In the genomic region with DNA sequence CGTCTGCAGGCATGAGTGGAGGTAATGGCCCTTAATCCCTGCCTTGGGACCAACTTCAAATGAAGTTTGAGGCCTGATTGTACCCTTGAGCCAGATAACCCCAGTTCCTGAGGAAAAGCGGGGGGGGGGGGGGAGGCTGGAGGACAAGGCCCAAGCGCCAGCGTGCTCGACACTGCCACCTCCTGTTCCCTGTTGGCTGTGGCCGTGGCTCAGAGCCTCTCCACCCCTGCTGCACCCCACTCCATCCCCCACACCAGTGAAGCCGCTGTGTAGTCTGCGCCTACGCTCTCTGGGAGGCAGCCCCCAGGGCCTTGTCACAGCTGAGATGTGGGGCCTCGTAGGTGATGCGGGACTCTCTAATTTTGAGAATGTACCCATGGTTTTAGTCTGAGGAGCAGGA, we compare ENCODE assay signal across 7 mouse cellular contexts. TPM values are rescaled to one million over a fixed set of nuclear protein-coding genes. Genes with fewer than 3 reads are reported as not detected.
DNase-seq lines count a peak whose midpoint lies in the region; ATAC-seq lines count a peak whose summit lies in the region.

No protein-coding gene starts in this region.

- 4% methylated on average over 10 of the region's 11 CpGs for WGBS in hindbrain, embryonic 16.5 days

- peaks cover 10% of the 10 kb centered on the region for H3K4me1 ChIP-seq in hindbrain, embryonic 16.5 days (ENCODE audit: control insufficient read depth, insufficient read depth, low read depth, low read length)

- H3K36me3 ChIP-seq in hindbrain, embryonic 16.5 days (ENCODE audit: control insufficient read depth, insufficient read depth, low read length): peaks cover 11% of the 10 kb centered on the region

- no peak overlapping the region for H3K4me2 ChIP-seq in hindbrain, embryonic 16.5 days (ENCODE audit: low read length)

- ATAC-seq in activated CD4-positive, CD25-positive, alpha-beta regulatory T cell, adult 4 months: peak; percentile 46
- ATAC-seq in hindbrain, embryonic 16.5 days: peak; percentile 66; the same call in 1 of the 2 replicates
- ATAC-seq in megakaryocyte-erythroid progenitor cell, adult 5-6 weeks (replicated peaks; ENCODE audit: low FRiP score, low TSS enrichment, poor library complexity, severe bottlenecking): peak; percentile 85

- DNase-seq in cerebellum, postnatal 36 days: peak; percentile 64 to 70
- DNase-seq in gastrocnemius, postnatal 10 days: peak; percentile 84
- peak; percentile 67 to 72 for DNase-seq in left cerebral cortex, postnatal 14 days (ENCODE audit: low spot score in 2 of 2)
- DNase-seq in right cerebral cortex, postnatal 14 days: peak; percentile 80

- H3K9me3 ChIP-seq in hindbrain, embryonic 16.5 days (ENCODE audit: control insufficient read depth, low read length): no peaks in the 10 kb centered on the region

- intact Hi-C loops in left cerebral cortex, postnatal 14 days (cut with DNase I): no loop called here

- H3K27ac ChIP-seq in hindbrain, embryonic 16.5 days (ENCODE audit: low read depth, low read length): no peak overlapping the region

- H3K4me3 ChIP-seq in hindbrain, embryonic 16.5 days (ENCODE audit: low read length): no peak overlapping the region

- no peaks in the 10 kb centered on the region for H3K27me3 ChIP-seq in hindbrain, embryonic 16.5 days (replicated peaks; ENCODE audit: control insufficient read depth, insufficient read depth, low read length)

- no peak overlapping the region for H3K9ac ChIP-seq in hindbrain, embryonic 16.5 days (ENCODE audit: low read depth, low read length)

RNA-seq across cellular contexts. Expression of a gene that starts 9.7 kb away (rescaled TPM):
- 10 to 100 TPM; 67.8 to 87.0 TPM for polyA plus RNA-seq in activated CD4-positive, CD25-positive, alpha-beta regulatory T cell, adult 4 months (2017; shearing (Covaris generic))
- 10 to 100 TPM; 41.0 to 44.3 TPM for total RNA-seq in gastrocnemius, postnatal 10 days (2021)
- 78.2 and 93.9 TPM in 2 replicates for polyA plus RNA-seq in hindbrain, embryonic 16.5 days (2015; fragmentation: Nextera tagmentation; extraction: Ambion mirVana)
- 100 to 1,000 TPM; 131 to 151 TPM for total RNA-seq in left cerebral cortex, postnatal 14 days (2021)
- total RNA-seq in megakaryocyte-erythroid progenitor cell, adult 5-6 weeks (2014; fragmentation: Nextera tagmentation): 30.4 and 53.1 TPM in 2 replicates
- 107 and 139 TPM in 2 replicates for total RNA-seq in megakaryocyte-erythroid progenitor cell, adult 5-6 weeks (2017)

RNA-seq across cellular contexts. Expression of a gene that starts 23.6 kb away (rescaled TPM):
- polyA plus RNA-seq in activated CD4-positive, CD25-positive, alpha-beta regulatory T cell, adult 4 months (2017; shearing (Covaris generic)): 10 to 100 TPM; 79.0 to 82.8 TPM
- total RNA-seq in gastrocnemius, postnatal 10 days (2021): 10 to 100 TPM; 34.8 to 35.4 TPM
- 34.2 and 36.4 TPM in 2 replicates for polyA plus RNA-seq in hindbrain, embryonic 16.5 days (2015; fragmentation: Nextera tagmentation; extraction: Ambion mirVana)
- 1 to 10 TPM; 8.9 to 9.9 TPM for total RNA-seq in left cerebral cortex, postnatal 14 days (2021)
- 46.0 and 51.6 TPM in 2 replicates for total RNA-seq in megakaryocyte-erythroid progenitor cell, adult 5-6 weeks (2014; fragmentation: Nextera tagmentation)
- 32.0 and 45.4 TPM in 2 replicates for total RNA-seq in megakaryocyte-erythroid progenitor cell, adult 5-6 weeks (2017)

RNA-seq across cellular contexts. Expression of a gene that starts 36.3 kb away (rescaled TPM):
- polyA plus RNA-seq in activated CD4-positive, CD25-positive, alpha-beta regulatory T cell, adult 4 months (2017; shearing (Covaris generic)): 100 to 1,000 TPM; 155 to 180 TPM
- 10 to 100 TPM; 33.8 to 43.3 TPM for total RNA-seq in gastrocnemius, postnatal 10 days (2021)
- polyA plus RNA-seq in hindbrain, embryonic 16.5 days (2015; fragmentation: Nextera tagmentation; extraction: Ambion mirVana): 122 and 134 TPM in 2 replicates
- 10 to 100 TPM; 84.2 to 88.4 TPM for total RNA-seq in left cerebral cortex, postnatal 14 days (2021)
- total RNA-seq in megakaryocyte-erythroid progenitor cell, adult 5-6 weeks (2014; fragmentation: Nextera tagmentation): 59.0 and 76.4 TPM in 2 replicates
- 65.4 and 92.3 TPM in 2 replicates for total RNA-seq in megakaryocyte-erythroid progenitor cell, adult 5-6 weeks (2017)

RNA-seq across cellular contexts. Expression of a gene that starts 59.5 kb away (rescaled TPM):
- polyA plus RNA-seq in activated CD4-positive, CD25-positive, alpha-beta regulatory T cell, adult 4 months (2017; shearing (Covaris generic)): 10 to 100 TPM; 55.9 to 73.9 TPM
- 100 to 1,000 TPM in 1 of 2 experiments, 10 to 100 TPM in 1; 91.3 to 102 TPM for total RNA-seq in gastrocnemius, postnatal 10 days (2021)
- polyA plus RNA-seq in hindbrain, embryonic 16.5 days (2015; fragmentation: Nextera tagmentation; extraction: Ambion mirVana): 130 and 163 TPM in 2 replicates
- total RNA-seq in left cerebral cortex, postnatal 14 days (2021): 10 to 100 TPM; 67.9 to 69.6 TPM
- 89.4 and 102 TPM in 2 replicates for total RNA-seq in megakaryocyte-erythroid progenitor cell, adult 5-6 weeks (2014; fragmentation: Nextera tagmentation)
- total RNA-seq in megakaryocyte-erythroid progenitor cell, adult 5-6 weeks (2017): 33.0 and 55.6 TPM in 2 replicates
